Mouse (Mus musculus) ES-Bruce4 (cell line): ENCODE data around the gene Zfp64.

Source experiments
- CTCF ChIP-seq: IDR thresholded peaks from one replicate; pipeline ENCODE4 v1.8.1; 2011; ENCODE audit warnings: low read depth, low read length
- EP300 ChIP-seq: IDR thresholded peaks from 2 replicates; pipeline ENCODE4 v1.6.1; 2011; ENCODE audit warnings: low read depth, low read length; ENCODE audit not compliant: insufficient read depth

DNA sequence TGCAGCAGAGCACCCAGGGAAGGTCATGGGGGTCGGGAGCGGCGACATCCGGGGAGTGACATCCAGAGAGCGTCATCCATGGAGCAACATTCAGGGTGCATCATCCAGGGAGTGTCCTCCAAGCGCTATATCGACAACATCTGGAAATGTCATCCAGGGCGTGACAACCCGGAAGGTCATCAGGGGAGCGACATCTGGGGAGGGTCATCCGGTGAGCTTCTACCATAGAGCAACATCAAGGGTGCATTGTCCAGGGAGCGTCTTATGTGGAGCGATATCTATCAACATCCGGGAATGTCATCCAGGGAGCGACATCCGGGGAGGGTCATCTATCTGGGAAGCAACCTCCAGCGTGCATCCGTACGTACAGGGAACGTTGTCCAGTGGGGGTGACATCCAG is 14.7 kb upstream of the Zfp64 start:
- TF ChIP-seq CTCF = no peak
- TF ChIP-seq EP300 = 0 out of 2 replicates have a peak, but pooled peaks have one; percentile 18
